Mouse (Mus musculus) heart, postnatal 14 days (tissue): ENCODE data around the gene Klrb1c. TPM values are rescaled to one million over a fixed set of nuclear protein-coding genes. Genes with fewer than 3 reads are reported as not detected.
"Not testable (repeated sequence)": the region's sequence is repeated elsewhere in the genome, so short reads cannot be mapped to it uniquely, and the experiment has no call there.

Experiments
- DNase-seq, 2 experiments: peaks; one replicate each; pipeline ENCODE4 v3.0.0; 2021 to 2022
- intact Hi-C: fragments of 180-260 bp; cut with DNase I; formaldehyde crosslinking; loops from one replicate; pipeline ENCODE4 v1.15.1; 2025
- total RNA-seq, 2 experiments: library from RNA; stranded (reverse); gene quantifications; 2 replicates each; pipeline ENCODE4 v1.2.3; 2021

The Klrb1c gene
- total RNA-seq, 2 experiments from 2014 or later, result 0.12 TPM; not detected in 1

GRCm38 (mm10) chr6:128799144-128799895 lies 10.3 kb upstream of the Klrb1c start:
- DNase-seq, result peak; percentile 79 to 87
- intact Hi-C loops, result not testable (repeated sequence)

GRCm38 (mm10) chr6:128798772-128799143 lies 9.7 kb upstream of the Klrb1c start:
- intact Hi-C loops, result not testable (repeated sequence)
- DNase-seq, result peak; percentile 74 to 82

GRCm38 (mm10) chr6:128797936-128798771 lies 9.1 kb upstream of the Klrb1c start:
- intact Hi-C loops, result no loop called here
- DNase-seq, result peak; percentile 12 to 14

- intact Hi-C loops, result no loop called here
- DNase-seq, result no peak
Observed at GRCm38 (mm10) chr6:128797185-128797905, 8.3 kb upstream of the Klrb1c start.

- intact Hi-C loops, result no loop called here
- DNase-seq, result no peak
Observed at GRCm38 (mm10) chr6:128796321-128796955, 7.4 kb upstream of the Klrb1c start.

GRCm38 (mm10) chr6:128793734-128794133 lies 4.7 kb upstream of the Klrb1c start:
- no peak for DNase-seq
- intact Hi-C loops, result no loop called here

GRCm38 (mm10) chr6:128790491-128790994 lies 1.5 kb upstream of the Klrb1c start:
- DNase-seq, intact Hi-C loops: not testable (repeated sequence)

GRCm38 (mm10) chr6:128788517-128788916 lies 498 bp downstream of the Klrb1c start:
- no peak for DNase-seq
- intact Hi-C loops, result no loop called here

- not testable (repeated sequence) for DNase-seq
Observed at GRCm38 (mm10) chr6:128786396-128786795, 2.6 kb downstream of the Klrb1c start.

GRCm38 (mm10) chr6:128769481-128770253 lies 19.3 kb downstream of the Klrb1c start:
- intact Hi-C loops, result loop anchor here (10.0 kb wide), 1 partner anchor 485 kb away; no protein-coding TSS in a partner anchor

More at GRCm38 (mm10) chr6:128786396-128786795, 2.6 kb downstream of the Klrb1c start:
- intact Hi-C loops, result not testable (repeated sequence)

GRCm38 (mm10) chr6:128768047-128768446 lies 21.0 kb downstream of the Klrb1c start:
- intact Hi-C loops, result loop anchor here (10.0 kb wide), 1 partner anchor 487 kb away; no protein-coding TSS in a partner anchor
- no peak for DNase-seq

More at GRCm38 (mm10) chr6:128769481-128770253, 19.3 kb downstream of the Klrb1c start:
- DNase-seq, result no peak

GRCm38 (mm10) chr6:128766486-128767254 lies 22.3 kb downstream of the Klrb1c start:
- intact Hi-C loops, result loop anchor here (1.0 to 10.0 kb wide), 2 partner anchors 39 to 488 kb away; no protein-coding TSS in a partner anchor
- DNase-seq, result peak; percentile 35 to 56

- no peak for DNase-seq
- intact Hi-C loops, result loop anchor here (2.0 to 10.0 kb wide), 3 partner anchors 38 to 490 kb away; no protein-coding TSS in a partner anchor
Observed at GRCm38 (mm10) chr6:128765211-128765610, 23.8 kb downstream of the Klrb1c start.

GRCm38 (mm10) chr6:128764598-128764997 lies 24.4 kb downstream of the Klrb1c start:
- DNase-seq, result no peak
- intact Hi-C loops, result loop anchor here (2.0 to 10.0 kb wide), 3 partner anchors 38 to 490 kb away; no protein-coding TSS in a partner anchor

- intact Hi-C loops, result loop anchor here (2.0 to 10.0 kb wide), 3 partner anchors 39 to 491 kb away; no protein-coding TSS in a partner anchor
- DNase-seq, result peak; percentile 90 to 93
Observed at GRCm38 (mm10) chr6:128763736-128764523, 25.1 kb downstream of the Klrb1c start.

- intact Hi-C loops, result loop anchor here (10.0 kb wide), 1 partner anchor 492 kb away; no protein-coding TSS in a partner anchor
- not testable (repeated sequence) for DNase-seq
Observed at GRCm38 (mm10) chr6:128762892-128763670, 25.9 kb downstream of the Klrb1c start.
